Mouse (Mus musculus) T-helper 17 cell (primary cell): ENCODE measurements around the gene Acvr2a.
"Not testable (repeated sequence)": the region's sequence is repeated elsewhere in the genome, so short reads cannot be mapped to it uniquely, and the experiment has no call there.

Experiments used
- in situ Hi-C, 2 experiments: fragments of 300-600 bp; cut with MboI, MseI; formaldehyde crosslinking; loops; 1 replicate in 1 of 2; 2 replicates in 1 of 2; pipeline ENCODE4 v1.15.1; 2025; ENCODE audit warnings: high pct_unique_total_duplicates in 2 of 2

Gene Acvr2a

GRCm38 (mm10) chr2:48813371-48814222 lies at the start of gene Acvr2a:
Gene Acvr2a, plus strand, starts transcription at chr2:48814109.
- in situ Hi-C loops = loop anchor here in 1 of 2 experiments (5.0 kb wide), 1 partner anchor 486 kb away; no protein-coding TSS in a partner anchor

DNA sequence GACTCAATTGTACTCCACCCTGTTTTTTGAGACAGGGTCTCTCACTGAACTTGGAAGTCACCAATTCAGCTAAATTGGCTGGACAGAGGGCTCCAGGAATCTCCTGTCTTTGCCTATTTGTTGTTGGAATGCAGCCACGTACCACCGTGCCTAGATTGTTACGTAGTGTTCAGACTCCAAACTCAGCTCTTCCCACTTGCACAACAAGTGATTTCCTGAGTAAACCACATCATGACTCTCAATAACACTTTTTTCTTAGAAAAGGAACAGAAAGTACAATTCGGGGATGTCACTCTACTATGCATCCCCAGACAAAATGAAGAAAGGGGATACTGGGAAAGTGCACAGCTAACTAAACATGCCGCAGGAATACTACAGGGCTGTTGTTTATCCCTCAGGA lies 47.4 kb upstream of the Acvr2a start:
- in situ Hi-C loops = no loop called here

DNA sequence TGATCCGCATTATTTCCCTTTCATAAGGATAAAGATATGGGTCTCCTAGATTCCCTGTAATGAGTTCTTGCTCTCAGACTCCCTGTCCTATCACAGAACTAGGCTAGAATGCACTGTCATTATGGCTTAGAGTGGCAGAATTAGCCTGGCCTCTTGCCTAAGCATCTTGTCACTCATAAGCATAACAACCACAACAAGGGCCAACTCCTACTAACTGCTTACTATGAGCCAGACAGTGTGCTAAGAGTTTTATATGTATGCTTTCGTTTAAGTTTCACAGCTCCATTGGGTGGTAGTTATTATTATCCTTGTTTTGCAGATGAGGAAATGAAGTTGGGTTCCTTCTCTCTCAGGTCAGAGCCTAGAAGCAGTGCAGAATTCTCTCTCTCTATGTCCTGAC lies 46.1 kb upstream of the Acvr2a start:
- in situ Hi-C loops = no loop called here

DNA sequence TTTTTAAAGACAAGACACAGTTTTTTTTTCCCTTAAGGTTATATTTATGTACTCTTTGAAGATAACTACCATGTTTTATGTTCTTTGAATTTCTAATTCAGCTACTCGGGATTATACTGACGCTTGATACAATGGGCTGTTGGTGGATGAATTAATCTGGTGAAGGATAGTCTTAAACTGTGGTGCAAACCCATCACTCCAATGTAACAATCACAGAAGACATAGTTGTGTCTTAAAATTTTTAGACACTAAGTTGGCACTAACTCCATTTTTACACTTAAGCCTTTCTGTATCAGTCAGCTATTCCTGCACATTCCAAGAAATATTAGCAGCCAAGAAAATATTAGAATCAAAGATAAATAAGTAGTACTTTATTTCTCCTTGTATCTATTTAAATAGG lies 45.7 kb upstream of the Acvr2a start:
- in situ Hi-C loops = no loop called here

- in situ Hi-C loops = no loop called here
These were observed 43.8 kb upstream of the Acvr2a start for GRCm38 (mm10) chr2:48770100-48770499.

DNA sequence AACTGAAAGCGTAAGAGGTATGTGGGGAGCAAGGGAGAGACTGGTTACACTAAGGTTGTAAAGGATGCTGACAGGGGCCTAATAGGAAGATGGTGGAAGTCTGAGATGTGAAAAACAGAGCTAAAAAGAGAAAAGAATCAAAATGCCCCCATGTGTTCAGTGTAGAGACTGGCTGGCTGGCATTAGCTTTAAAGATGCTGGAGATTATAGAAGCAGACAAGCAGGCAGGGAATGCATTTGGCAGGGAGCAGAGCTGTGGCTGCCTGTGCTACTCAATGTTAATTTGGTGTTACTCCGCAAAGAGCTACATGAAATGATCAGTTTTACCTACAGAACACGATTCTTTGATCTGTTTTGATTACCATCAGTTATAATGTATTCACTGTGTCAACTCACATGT lies 43.3 kb upstream of the Acvr2a start:
- in situ Hi-C loops = no loop called here

DNA sequence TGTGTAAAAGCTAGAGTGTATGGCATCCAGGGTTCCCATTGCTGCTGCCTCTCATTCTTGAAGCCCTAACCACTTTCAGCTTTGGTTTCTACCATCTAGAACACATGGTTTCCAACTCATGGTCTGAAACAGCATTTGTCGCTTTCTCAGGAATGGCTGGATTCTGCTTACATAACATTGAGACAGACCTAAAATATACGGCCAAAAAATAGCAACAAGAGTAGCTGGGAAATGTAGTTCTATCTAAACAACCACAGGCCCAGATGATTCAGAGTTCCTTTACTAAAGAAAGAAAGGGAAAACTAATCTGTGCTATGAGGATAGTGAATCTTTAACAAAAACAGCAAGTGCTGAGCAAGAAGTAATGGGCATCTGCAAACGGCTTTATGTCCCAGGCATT lies 38.6 kb upstream of the Acvr2a start:
- in situ Hi-C loops = no loop called here

DNA sequence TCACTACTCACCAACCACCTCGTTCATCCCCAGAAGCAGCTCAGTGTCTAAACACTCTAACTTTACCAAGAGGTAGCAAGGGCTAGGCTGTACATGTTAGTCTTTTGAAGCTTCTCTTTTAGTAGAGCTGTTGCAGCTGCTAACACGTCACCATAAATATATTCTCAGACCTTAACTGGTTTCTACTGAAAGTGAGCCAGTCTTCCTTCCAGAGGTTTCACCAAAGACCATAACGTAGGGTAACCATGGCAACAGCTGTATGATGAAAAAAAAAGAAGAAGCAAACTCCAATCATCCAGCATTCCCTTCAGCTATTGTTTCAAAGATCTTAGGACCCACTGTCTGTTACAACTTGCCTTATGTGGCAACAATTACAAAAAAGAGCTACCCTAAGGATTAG lies 25.0 kb upstream of the Acvr2a start:
- in situ Hi-C loops = no loop called here

GRCm38 (mm10) chr2:48814223-48815038 lies 522 bp downstream of the Acvr2a start:
- in situ Hi-C loops = loop anchor here in 1 of 2 experiments (5.0 kb wide), 1 partner anchor 487 kb away; no protein-coding TSS in a partner anchor

DNA sequence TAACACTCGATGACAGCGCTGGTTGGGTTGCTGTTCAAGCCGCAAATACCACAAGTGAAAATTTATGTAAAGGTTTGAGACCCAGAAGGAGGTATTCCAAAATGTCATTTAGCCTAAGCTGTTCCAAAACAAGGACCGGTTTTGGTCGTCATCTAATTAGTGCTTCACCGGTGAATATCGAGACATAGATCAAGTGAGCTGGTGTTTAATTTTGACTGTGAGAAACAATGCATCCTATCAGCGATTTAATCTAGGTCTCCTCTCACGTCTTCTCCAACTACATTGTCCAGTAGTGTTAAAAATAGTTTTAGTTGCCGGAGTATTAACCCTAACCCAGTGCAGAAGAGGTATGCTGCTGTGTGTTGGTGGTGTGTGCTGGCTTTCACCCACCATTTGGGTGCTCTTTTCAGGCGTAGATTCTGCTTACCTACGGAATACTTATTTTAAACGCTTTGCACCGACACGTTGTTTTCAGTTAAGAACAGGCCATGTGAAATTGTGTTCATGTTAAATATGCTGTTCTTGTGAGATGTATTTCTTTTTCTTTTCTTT lies 1.2 kb downstream of the Acvr2a start:
- in situ Hi-C loops = no loop called here

DNA sequence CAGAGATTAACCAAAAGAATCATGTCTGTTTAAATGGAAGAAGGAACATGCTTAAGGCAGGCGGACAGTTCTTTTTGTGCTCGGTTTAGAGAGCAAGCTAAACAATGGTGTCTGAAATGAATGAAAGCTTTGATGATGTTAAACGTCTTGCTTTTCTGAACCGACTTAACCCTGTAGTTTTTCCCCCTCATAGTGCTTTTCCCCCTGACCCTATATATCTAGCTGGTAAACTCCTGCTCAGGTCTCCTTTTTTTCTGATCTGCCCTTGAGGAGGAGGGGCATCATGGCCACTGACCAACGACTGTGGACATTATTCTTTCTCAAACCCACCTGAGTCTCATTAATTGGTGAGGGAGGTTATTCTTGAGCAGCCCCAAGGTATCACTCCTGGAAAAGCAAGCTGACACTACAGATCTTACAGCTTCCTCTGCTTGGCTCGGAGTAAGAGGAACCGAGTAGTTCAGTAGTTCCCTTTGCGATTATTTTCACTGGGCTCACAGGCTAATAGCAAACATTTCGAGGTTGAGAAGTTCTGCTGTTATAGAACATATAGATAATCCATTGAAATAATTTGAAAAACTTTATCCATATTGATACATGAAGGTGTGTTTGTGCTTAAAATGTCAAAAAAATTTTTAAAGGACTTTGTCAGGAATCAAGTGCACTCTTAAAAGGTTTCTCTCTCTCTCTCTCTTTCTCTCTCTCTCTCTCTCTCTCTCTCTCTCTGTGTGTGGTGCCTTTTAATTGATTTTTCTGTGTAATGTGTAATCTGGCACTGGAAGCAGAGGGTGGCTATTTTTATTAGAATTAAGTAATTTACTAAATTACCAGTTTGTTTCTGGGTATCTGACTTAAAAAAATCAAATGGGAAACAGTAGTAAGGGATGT lies 2.5 kb downstream of the Acvr2a start:
- in situ Hi-C loops = no loop called here

DNA sequence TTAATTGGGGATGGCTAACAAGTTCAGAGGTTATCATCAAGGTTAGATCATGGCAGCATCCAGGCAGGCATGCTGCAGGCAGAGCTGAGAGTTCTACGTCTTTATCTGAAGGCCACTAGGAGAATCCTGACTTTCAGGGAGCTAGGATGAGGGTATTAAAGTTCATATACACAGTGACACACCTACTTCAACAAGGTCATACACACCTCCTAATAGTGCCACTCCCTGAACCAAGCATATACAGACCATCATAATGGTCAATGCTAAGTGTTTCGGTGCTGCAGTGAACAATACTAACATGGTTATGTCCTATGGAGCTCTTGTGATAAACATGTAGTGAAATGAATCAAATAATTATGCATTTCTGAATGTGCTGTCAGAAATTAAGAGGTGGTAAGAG lies 12.0 kb downstream of the Acvr2a start:
- in situ Hi-C loops = loop anchor here in 1 of 2 experiments (5.0 kb wide), 1 partner anchor 81 kb away; no protein-coding TSS in a partner anchor

DNA sequence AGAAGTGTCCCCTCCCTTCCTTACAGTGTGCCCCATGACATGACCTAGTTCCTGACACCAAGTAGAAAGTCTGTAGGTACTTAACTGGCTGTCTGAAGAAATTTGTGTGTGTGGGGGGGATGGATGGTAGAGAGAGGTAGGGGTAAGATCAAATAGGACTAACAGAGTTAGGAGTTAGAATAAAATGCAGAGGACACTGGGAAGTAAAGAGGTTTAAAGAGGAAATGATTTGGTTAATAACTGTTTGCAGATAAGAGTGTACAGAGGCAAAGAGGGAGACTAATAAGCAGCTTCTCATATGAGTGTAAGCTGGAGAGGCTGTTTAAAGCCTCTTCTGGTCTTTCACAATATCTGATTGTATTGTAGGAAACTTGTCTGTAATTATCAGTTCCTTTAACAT lies 12.5 kb downstream of the Acvr2a start:
- in situ Hi-C loops = loop anchor here in 1 of 2 experiments (5.0 kb wide), 1 partner anchor 81 kb away; no protein-coding TSS in a partner anchor

GRCm38 (mm10) chr2:48830492-48830891 lies 16.6 kb downstream of the Acvr2a start:
- in situ Hi-C loops = no loop called here

GRCm38 (mm10) chr2:48832305-48832704 lies 18.4 kb downstream of the Acvr2a start:
- in situ Hi-C loops = no loop called here

- in situ Hi-C loops = no loop called here
These were observed 20.1 kb downstream of the Acvr2a start for GRCm38 (mm10) chr2:48833884-48834450.

GRCm38 (mm10) chr2:48841611-48842470 lies 27.9 kb downstream of the Acvr2a start:
- in situ Hi-C loops = no loop called here

- in situ Hi-C loops = no loop called here
These were observed 32.9 kb downstream of the Acvr2a start for GRCm38 (mm10) chr2:48846689-48847398.

DNA sequence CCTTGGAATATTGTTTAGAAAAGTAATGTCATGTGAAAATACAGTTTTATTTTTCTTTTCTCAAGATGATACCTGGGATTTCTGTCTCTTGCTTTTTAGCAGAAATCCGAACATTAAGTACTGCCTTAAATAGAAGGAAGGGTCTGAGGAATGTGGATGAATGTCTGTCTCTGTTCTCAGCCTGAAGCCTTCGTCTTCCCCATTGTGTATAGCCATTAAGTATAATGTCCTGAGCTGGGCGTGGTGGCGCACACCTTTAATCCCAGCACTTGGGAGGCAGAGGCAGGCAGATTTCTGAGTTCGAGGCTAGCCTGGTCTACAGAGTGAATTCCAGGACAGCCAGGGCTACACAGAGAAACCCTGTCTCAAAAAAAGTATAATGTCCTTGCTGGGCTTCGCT lies 51.7 kb downstream of the Acvr2a start:
- in situ Hi-C loops = not testable (repeated sequence)
